29 mouse cellular contexts compared by ENCODE assay signal in genomic region chr10:52426314-52426980, GRCm38 (mm10). TPM values are rescaled to one million over a fixed set of nuclear protein-coding genes. Genes with fewer than 3 reads are reported as not detected.
"Had no signal": no experiment of that assay in that cellular context is flagged by ENCODE, and none has a peak within 500 bp of the region (broad histone marks: within the 10 kb centered on the region; RNA-seq: fewer than 3 reads in every experiment).

No protein-coding gene starts in this region.

- H3K9ac ChIP-seq: limb, embryonic 13.5 days; liver, embryonic 14.5 days; liver, postnatal 0 days; lung, embryonic 14.5 days; midbrain, embryonic 12.5 days; neural tube, embryonic 13.5 days had no signal

- DNase-seq: kidney, adult 18-20 months; layer of hippocampus, adult 9-11 months; liver; liver, postnatal 0 days; lung, embryonic 14.5 days; retina, postnatal 1 day; right cerebral cortex, postnatal 25 days; thymus, adult 2 months; thymus, postnatal 14 days; thymus, postnatal 4 days had no signal

- ATAC-seq: liver, postnatal 0 days; lung, postnatal 0 days; midbrain, embryonic 16.5 days had no signal

- H3K9me3 ChIP-seq: limb, embryonic 10.5 days; limb, embryonic 13.5 days; midbrain, embryonic 12.5 days; neural tube, embryonic 13.5 days had no signal

- H3K27me3 ChIP-seq: limb, embryonic 13.5 days; midbrain, embryonic 12.5 days; neural tube, embryonic 13.5 days had no signal

- H3K4me3 ChIP-seq: layer of hippocampus, adult 2 months; limb, embryonic 10.5 days; limb, embryonic 13.5 days; midbrain, embryonic 12.5 days; myocyte; neural tube, embryonic 13.5 days had no signal

- H3K4me2 ChIP-seq: limb, embryonic 13.5 days; lung, embryonic 14.5 days; midbrain, embryonic 12.5 days; neural tube, embryonic 13.5 days had no signal

- H3K27ac ChIP-seq: layer of hippocampus, adult 2 months; limb, embryonic 10.5 days; limb, embryonic 13.5 days; liver, embryonic 14.5 days; macrophage; midbrain, embryonic 12.5 days; neural tube, embryonic 13.5 days had no signal

RNA-seq across cellular contexts. Expression of gene Nepn, which starts 37.7 kb away (rescaled TPM):
- total RNA-seq: layer of hippocampus, adult 2 months; layer of hippocampus, postnatal 25 days; left cerebral cortex, adult 18-20 months; left cerebral cortex, postnatal 25 days; megakaryocyte-erythroid progenitor cell, adult 5-6 weeks; monocyte, adult 5-6 weeks; neutrophil, adult 5-6 weeks had no signal
- polyA plus RNA-seq: large intestine, adult 2 months; limb, embryonic 10.5 days; liver, postnatal 0 days; lung, embryonic 14.5 days; lung, postnatal 0 days; macrophage; midbrain, embryonic 12.5 days; midbrain, embryonic 16.5 days; neural tube, embryonic 13.5 days; spleen, adult 2 months; testis, adult 2 months had no signal
